Mouse (Mus musculus): ENCODE results near the gene Gm1113.

Gene Gm1113

DNA sequence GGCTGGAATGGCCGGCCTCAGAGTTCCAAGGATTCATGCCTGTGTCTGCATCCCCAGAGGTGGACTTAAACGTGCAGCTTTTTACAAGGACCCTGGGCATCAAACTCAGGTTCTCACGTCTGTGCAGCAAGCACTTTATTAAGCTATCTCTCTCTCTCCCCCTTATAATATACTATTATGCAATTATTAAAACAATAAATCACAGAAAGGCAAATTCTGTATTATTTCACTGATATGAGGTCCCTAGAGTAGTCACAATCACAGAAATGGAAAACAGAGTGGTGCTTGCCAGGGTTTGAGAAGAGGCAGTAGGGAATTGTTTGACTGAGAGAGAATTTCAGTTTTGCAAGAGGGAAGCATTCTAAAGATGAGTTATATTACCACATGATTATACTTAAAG is 11.1 kb upstream of the Gm1113 start:
- no peak for DNase-seq (ENCODE audit: low read depth, low spot score)

DNA sequence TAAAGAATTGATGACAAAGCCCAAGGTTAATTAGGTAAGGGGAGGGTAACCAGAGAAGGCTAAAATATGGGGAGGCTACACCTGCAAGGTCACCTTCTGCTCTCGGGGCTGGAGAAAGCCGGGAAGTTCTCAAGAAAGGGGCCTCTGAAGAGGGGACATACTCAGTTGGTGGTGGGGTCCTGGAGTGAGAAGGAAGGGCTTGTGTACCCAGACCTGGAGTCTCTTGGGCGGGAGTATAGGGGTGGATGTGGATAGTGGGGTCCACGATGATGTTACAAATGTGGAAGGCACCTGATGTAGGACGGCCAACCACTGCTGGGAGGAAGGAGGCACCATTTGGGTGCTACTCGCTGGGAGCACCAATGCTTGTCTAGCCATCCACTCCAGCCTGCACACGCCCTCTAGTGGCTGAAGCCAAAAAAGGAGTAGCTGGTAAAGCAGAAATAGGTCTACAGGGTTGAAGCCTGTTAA is 5.9 kb upstream of the Gm1113 start:
- peak; percentile 54 for DNase-seq (ENCODE audit: low read depth, low spot score)

DNA sequence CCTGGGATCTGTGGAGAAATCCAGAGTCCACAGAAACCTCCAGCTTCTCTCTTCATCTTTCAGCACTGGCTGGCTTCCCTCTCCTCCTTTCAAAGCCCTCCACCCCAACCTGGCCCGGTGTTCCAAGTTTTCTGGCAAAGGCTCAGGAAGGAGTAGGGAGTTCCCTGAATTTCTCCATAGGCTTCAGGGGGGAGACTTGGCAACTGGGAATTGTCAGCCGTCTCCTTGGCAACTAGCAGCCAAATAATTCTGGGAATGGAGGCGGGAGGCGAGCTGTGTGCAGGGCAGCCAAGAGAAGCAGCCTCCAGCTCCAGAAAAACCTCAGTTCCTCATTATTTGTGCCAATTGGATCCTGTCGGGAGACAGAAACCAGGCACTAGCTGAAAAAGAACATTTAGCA is 5.5 kb upstream of the Gm1113 start:
- no peak for DNase-seq (ENCODE audit: low read depth, low spot score)

DNA sequence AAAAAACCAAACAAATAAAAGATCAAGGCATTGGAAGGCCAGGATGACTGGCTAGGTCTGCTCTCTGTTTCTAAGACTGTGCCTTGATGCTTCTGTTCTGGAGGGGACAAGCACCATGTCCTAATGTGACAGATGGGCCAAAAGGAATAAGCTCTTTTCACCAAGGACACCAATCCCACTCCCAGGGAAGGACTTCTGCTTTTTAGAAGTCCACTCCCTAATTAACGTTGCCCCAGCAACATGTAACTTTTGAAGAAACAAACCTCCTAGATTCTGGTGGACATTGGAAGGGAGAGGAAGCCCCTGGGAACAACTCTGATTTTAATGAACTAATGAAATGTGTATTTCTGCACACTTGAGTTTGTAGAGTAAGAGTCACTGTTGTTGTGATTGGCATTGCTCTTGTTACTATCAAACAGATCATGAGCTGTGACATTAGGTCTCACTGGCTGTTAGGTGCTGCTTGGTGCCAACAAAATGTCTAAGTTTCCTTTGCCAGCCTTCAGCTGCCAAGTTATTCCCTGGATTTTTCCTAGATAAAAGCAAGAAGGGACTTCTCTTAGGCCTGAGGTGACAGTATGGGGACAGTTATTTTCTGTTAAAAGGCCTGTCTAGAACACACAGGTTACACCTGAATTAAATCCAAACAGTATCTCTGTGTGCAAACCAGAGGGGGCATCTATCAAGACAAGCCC is 4.9 kb upstream of the Gm1113 start:
- no peak for DNase-seq (ENCODE audit: low read depth, low spot score)

DNA sequence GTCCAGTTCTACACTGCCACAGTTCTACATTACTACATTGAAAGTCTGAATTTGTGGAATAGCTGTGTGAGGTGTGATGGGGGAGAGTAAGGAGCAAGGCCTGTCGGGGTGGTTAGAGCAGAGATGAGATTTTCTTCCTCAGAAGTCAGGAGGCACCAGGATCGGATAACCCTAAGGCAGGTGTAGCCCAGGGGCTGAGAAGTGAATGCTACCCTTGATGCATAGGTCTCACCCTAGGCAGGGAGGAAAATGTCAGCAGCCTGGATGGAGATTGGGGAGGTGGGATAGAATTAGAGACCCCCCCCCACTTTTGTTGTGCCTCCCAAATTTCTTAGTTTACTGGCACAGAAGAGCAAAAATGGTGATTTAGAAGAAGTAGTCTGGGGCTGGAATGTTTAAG is 4.2 kb upstream of the Gm1113 start:
- no peak for DNase-seq (ENCODE audit: low read depth, low spot score)

DNA sequence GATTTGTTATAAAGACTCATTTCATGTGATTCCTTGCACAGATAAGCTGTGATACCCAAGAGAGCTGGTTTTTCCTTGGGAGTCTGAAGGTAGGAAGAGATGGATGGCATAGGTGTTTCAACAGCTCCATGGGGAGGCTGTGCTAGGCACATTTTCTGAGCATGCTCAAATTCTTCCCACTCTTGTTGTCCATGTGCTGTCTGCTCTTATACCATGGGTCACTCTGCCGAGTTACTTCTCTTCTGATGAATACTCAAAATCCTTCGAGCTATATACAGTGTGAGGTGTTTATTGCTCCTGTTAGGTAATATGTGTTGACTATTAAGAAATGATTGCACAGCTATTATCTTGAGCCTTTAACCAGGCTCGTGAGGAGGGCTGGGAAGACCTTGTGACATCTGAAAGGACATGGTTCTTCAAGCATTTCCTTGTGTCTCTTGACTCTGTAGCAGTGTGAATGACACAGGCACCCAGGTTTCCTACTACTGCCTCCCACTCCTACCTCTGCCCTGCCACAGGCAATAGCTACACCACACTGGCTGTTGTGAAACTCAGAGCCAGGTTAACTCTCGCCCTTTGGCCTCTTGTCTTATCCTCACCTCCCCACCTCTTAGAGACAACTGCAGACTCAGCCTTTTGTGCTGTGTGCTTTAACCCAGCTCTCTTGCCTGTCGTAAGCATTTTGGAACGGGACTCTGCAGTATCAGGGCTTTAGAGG is 2.7 kb upstream of the Gm1113 start:
- DNase-seq (ENCODE audit: low read depth, low spot score): no peak

DNA sequence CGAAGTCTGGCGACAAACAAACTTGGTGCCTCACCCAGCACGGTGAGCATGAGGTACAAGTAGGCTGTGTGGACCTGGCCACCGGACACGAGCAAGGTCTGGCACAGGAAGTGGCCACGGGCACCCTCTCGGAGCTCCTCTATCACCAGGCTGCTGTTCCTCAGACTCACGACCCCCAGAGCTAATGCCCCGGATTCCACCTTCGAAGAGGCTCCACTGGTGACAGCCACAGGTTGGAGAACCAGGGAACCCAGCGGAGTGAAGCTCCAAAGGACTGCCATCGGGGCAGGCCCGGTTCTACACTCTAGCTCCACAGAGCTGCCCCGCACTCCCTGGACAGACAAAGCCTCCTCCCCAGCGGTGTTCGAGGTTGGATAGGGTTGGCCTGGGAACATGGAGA is 1.4 kb downstream of the Gm1113 start:
- DNase-seq (ENCODE audit: low read depth, low spot score): no peak

DNA sequence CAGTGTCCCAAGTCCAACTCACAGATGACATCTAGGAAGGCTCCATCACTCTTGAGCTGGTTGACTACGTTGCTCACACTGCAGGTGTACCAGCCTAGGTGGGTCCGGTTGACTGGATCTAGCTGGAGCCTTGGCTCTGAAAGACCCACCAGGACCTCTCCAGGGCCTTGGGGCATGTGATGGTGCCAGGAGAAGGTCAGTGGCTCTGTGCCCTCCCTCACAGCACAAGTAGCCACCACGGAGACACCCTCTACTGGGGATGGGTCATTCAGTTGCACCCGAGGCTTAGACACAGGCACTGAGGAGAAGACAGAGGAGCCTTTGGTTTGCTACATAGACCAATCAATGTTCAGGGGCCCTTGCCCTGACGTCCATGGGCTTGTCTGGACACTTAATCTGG is 1.9 kb downstream of the Gm1113 start:
- DNase-seq (ENCODE audit: low read depth, low spot score): no peak

DNA sequence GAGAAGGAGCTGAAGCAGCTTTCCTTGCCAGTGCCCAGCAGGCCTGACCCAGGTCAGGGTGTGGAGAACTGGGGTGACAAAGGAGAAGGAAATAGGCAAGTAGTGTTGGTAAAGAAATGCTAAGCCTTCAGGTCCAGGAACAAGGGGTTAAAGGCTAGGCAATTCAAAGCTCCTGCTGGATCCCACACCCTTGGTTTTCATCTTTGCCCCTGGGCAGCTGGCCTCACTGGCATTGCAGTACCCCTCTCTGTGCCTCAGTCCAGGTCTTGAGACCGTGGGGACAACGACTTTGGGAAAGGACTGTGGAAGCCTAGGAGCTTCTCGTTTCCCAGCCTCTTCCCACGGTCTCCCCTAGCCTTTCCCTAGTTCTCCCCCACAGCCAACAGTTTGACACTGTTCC is 4.2 kb downstream of the Gm1113 start:
- no peak for DNase-seq (ENCODE audit: low read depth, low spot score)

DNA sequence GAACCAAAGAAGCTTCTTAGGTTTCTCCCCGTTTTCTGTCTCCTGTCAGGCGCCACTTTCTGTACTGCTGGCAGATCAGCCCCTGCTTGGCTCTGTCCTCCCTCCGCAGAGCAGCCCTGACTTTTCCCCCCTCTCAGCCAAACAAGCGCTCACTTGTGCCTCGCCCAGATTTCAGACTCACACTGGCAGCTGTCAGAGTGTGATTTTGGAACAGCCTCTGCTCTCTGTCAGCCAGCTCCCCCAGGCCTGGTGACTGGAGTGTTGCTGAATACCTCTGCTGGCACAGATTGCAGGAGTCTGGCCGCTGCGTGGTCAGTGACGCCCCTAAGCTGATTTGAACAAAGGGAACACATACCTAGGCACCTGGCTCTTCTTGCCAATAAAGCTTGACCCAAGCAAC is 9.8 kb downstream of the Gm1113 start:
- no peak for DNase-seq (ENCODE audit: low read depth, low spot score)

DNA sequence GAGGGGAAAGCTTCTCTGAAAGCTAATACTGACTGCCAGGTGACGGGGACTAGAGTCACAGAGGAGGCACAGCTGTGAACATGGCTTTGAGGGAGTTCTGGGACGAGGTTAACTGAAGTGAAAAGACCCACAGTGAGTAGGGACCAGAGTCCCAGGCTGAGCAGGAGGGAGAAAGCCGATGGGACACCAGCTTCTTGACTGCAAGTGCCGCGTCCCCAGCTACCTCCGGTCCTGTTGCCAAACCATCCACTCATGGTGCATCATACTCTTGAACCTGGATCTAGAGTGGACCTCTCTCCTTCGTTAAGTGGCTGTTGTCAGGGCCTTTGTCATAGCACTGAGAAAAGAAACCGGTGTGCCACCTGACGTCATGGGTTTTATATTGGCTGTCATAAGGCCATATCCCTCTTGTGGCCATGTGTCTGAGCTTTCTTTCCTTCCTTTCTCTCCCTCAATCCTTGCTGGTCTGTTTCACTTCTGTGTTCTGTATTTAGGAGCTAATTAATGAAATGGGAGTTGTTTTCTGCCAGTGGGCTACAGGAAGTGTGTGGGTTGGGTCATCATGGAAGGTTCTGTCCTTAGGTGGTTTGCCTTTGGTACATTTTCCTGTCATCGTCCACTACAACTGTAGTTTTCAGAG is 15.6 kb downstream of the Gm1113 start:
- no peak for DNase-seq (ENCODE audit: low read depth, low spot score)

DNA sequence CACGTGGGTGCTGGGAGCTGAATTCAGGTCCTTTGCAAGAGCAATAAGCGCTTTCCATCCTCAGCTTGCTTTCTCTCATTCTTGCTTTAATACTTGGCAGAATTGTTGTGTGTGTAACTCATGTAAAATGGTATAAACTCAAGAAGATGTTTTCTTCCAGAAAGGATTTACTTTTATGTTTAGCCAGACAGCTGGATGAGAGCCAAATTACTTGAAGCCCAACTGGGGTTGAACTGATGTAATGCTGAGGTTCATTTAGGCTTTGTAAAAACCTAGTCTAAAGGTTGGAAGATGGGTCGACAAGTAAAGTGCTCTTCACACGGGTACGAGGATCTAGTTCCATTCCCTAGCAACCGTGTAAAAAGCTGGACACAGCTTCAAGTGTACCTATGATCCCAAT is 18.1 kb downstream of the Gm1113 start:
- DNase-seq (ENCODE audit: low read depth, low spot score): no peak

DNA sequence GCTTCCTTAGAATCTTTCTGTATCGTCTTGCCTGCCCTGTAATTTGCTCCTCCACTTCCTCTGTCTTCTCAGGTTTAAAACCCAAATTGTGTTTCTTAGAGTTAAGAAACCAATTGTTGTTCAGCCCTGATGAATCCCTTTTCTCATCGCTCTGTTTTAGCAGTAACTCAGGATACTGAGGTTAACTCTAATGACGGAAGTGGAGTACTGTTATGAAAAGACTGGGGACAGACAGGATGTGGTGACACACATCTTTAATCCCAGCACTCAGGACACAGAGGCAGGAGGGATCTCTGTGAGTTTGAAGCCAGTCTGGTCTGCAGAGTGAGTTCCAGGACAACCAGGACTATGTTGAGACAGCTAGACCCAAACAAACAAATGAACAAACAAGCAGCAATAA is 22.6 kb downstream of the Gm1113 start:
- no peak for DNase-seq (ENCODE audit: low read depth, low spot score)

DNA sequence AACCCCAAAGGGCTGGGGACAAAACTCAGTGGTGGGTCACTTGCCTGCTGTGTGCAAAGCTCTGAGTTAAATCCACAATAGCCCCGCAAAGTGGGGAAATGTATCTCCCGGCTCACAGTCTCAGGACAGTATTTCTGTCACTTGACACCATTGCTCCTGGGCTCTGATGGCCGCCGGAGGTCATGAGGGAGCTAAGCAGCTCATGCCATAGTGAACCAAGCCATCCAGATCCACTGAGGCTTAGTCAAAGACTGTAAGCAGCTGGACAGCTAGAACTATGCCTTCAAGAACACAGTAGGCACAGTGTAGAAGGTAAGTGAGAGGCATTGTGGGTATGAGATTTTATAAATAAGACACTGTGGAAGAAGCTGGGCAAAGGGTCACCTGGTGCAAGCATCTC is 23.1 kb downstream of the Gm1113 start:
- no peak for DNase-seq (ENCODE audit: low read depth, low spot score)

DNA sequence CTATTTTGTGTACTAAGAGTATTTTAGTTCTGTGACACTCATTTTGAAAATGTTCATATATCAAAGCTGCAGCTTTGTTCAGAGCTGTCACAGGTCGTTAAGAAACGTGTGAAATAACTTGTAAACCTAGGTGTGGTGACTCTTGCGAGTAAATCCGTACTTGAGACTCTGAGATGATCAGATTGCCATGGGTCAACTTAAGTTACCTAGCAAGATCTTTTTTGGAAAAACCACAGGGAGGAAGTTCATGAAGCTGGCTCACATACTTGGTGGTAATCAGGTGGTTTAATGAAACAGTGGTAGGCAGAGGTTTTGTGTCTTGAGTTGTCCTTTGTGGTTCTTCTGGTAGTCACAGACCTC is 24.4 kb downstream of the Gm1113 start:
- DNase-seq (ENCODE audit: low read depth, low spot score): no peak

DNA sequence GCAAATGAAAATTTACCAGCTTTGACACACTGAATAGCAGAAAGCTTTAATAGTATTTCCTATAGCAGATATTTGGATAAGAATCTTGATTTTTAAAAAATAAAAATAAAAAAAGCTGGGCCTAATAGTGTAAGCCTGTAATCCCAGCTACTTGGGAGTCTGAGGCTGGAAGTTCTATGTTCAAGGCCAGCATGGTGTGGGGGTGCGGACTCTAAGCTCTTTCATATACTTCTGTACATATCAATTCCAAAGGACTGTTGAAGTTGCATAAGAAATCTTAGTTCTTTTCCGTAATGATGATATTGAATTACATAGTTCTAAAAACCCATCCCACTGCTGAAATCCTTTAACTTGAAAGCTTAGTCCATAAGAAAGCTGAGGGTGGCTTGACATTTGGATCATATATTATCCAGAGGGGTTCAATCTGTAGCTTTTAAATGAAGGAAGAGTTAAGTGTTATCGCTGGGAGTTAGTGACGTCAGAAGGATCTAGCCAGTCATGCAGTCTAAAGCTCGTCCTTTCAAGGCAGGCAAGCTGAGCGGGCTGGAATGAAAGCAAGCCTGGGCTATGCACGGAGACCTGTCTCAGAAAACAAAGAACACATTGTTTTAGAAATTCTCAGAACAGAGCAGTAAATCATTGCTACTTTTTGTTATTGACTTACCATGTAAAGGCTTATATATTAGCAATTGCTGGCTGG is 24.9 kb downstream of the Gm1113 start:
- DNase-seq (ENCODE audit: low read depth, low spot score): no peak

DNA sequence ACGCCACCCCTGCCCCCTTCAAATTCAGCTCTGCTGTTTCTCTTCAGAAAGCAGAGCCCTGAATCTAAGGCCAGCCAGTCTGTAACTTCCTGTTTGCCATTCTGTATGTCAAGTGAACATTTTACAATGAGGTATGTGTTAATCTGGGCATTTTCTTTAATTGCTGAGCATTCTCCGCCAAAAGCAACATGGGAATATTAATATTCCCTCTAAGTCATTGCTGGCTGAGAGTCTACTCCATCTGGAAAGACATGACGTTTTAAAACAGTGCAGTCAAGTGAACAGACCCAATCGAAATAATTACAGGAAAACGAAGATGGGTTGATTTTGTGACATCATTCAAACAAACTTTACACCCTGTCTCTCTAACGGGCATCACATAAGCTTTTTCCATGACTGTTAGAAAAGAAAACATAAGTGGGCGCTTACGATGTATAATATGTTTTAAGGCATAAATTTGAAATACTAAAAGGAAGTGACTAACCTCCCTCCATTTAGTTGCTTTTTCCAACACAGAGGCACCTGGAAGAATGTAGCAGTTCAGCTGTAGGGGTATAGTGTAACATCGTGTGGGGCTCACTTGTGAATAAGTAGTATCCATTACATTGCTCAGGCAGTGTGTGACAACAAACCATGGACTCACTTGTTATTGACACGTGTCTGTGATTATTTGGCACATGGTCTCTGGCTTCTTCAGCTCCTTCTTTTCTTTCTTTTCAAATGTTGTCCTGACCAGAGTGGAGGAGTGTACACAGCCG is 26.8 kb downstream of the Gm1113 start:
- no peak for DNase-seq (ENCODE audit: low read depth, low spot score)

DNA sequence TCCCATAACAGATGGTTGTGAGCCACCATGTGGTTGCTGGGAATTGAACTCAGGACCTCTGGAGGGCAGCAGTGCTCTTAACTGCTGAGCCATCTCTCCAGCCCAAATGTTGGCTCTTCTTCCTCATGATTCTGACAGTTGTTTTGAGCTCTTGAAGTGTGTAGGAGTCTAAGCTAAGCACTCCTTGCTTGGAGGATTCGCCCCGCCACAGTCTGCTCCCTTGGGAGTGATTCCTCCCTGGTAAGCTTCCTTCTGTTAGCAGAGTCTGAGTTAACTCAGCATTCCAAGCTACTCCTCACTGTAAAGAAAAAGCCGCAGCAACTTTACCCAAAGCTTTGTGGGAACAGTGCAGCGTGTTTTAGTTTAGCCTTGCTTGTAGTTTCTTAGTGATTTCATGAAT is 29.6 kb downstream of the Gm1113 start:
- no peak for DNase-seq (ENCODE audit: low read depth, low spot score)

DNA sequence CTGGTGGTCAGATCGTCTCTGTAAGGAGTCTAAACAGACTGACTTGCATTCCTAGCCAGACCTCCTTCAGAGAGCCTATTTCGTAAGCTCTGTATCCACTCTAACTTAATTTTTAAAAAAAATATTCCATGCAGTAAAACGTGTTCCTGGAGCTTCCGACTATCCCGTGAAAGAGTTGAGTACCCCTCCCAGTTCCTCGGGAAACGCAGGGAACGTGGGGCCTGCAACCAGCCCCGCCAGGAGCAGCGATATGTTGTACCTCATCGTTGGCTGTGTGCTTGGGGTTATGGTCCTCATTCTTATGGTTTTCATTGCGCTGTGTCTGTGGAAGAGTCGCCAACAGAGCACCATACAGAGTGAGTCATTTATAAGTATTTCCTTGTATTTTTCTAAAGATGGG is 31.5 kb downstream of the Gm1113 start:
- no peak for DNase-seq (ENCODE audit: low read depth, low spot score)

DNA sequence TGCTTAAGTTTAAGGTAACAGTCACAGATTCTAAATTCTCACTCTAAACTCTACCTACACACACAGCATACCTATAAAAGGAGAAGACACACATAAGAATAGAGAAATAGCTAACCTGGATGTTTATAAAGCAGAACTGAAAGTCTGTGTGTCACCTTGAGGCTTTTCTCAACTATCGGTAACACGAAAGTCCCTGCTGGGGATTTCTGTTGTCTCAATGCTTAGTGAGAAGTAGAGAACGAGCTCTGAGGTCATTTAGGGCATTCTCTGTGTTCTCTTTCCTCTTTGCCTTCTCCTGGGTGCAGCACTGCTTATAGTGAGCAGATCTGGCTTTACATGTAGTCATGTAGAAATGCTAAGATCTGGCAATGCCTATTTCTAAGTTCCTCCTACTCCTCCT is 34.1 kb downstream of the Gm1113 start:
- DNase-seq (ENCODE audit: low read depth, low spot score): no peak

DNA sequence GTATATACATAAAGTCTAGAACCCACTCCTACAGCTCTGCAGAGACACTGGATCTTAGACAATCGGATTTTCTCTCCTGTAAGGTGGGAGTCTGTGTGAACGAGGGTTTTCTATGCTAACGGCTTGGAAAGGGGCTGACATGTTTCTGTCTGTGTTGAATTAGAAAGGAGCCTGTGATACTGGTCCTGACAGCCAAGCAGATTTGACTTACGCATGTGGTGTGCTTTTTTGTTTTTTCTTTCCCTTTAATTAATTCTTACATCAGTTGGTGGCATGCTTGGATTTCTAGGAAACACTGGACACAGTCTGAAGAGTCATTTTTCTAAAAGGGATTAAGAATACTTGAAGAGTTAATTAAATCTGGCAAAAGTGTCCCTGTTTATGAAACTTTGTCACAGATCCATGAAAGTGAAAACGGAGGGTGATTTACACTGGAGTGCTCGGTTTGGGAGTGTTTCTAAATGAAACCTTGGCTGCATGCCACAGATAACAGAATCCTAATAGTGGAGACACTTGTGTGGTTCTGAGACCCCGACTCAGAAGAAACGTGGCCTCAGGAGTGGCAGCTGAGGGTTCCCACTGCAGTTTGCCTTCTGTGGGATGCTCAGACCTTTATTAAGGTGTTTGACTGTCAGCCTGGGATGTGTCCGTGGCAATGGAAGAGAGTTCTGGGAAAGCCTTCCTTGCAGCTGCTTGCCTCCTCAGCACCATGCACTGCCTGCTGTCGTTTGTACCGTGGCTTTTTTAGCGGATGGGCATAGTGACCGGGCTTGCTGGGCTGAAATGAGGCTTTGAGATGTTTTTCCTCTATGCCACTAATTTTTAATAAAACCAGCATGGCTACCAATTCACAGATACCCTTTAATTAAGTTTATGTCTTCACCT is 35.8 kb downstream of the Gm1113 start:
- no peak for DNase-seq (ENCODE audit: low read depth, low spot score)
